Mouse (Mus musculus): ENCODE data around the gene Amd1.

The Amd1 gene

DNA sequence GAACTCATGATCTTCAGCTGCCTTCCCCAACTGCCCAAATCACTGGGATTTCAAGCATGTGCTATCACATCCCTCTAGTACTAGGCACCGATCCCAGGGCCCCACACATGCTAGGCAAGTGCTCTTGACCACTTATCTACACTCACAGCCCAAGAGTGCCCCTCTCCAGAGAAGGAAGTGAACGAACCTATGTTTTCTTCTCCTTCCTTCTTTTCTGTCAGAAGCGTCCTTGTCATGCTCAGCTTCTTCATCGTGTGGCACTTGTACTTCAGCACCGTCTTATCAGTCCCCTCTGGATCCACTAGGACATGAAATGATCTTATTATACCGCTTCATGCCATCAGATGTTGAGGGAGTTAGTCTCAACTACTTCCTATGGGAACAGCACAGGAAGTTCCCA is 51.0 kb downstream of the Amd1 start:
- no peak for DNase-seq

DNA sequence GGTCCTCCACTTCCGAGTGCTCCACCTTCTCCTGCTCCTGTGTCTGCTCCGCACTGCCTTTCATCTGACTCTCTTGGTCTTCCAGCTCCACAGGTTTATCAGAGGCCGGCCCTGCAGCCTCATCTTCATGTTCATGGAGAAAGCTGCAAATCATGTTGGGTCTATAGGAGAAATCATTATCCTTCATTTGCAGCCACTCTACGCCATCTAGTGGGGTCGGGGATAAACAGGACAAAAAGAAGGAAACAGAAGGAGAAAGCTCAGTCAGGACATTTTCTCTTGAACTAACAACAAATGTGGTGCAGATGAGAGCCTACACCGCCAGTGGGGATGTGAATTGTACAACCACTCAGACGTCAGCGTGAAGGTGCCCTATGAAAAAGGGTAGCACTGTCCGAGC is 52.4 kb downstream of the Amd1 start:
- peak; percentile 26 for DNase-seq

DNA sequence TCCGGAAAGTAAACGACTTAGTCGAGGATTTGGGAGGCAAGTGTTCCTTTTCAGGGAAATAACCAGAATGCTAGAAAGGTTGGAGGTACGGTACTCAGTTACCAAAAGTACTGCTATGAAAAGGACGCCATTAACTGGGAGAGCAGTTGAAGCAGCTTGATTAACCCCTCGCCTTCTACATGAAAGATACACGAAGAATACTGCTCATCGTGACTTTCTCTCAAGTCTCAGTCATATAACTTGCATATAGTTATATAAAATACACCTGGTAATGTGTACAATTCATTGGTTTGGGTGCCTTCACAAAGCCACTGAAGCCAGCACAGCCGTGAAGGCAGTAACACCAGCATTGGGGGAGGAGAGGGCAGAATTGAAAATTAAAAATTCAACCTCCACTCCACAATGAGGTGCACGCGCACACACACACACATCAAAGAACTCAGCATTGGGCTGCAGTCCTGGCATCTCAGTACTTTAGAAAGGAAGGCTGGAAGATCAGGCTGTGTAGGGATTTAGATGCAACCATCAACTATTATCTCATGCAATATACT is 54.7 kb downstream of the Amd1 start:
- no peak for DNase-seq

DNA sequence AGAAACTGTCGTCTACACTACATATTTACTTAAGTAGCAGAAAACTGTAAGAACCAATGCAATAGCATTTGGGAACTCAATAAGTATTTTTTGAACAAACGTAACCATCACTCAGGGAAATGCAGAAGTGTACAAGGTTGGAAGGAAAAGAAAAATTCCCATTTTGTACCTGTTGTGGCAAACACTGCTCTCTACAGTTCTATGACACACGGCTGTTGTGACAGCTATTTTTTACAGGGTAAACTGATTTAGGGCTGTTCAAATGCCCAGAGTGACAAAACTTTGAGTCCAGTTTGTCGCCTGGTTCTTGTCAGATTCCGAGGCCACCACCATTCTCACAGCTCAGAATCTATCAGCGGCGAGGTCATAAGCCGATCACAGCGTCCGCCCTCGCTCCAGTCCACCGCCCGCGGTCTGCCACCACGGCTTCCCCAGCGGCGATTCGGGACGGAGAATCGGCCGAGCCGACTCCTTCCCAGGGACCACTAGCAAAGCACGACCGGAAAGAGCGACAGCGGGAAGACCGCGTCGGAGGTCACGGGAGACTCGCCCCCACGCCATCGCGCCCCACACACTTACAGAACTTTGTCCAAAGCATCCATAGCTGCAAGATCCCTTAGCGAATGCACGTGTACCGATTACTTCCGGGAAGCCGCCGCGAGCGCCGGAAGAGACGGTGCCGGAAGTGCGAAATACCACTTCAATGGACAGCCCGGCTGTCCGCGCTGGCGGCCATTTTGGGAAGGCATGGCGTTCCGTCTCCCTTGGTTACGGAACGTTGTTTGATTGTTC is 55.4 kb downstream of the Amd1 start, which contains the start of gene Rpf2:
Gene Rpf2, minus strand, starts transcription at position 663 of the 792 bp plus-strand sequence.
- peak; percentile 94 for DNase-seq

DNA sequence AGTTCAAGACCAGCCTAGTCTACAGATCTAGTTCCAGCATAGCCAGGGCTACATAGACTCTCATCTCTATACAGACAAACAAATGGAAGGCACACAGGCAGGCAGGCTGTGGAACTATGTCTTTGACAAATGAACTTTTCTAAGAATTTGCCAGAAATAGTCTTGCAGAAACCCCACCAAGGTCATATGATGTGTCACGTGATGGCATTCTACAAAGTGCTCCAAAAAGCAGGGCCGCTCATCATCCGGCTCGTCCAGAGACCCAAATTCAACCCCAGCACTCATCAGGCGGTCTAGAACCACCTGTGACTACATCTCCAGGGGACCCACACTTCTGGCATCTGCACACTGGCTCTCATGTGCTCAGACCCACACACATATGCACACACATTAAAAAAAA is 64.2 kb downstream of the Amd1 start:
- no peak for DNase-seq
